Mouse (Mus musculus) neural tube, embryonic 13.5 days (tissue): ENCODE measurements around the gene Thap11. TPM values are rescaled to one million over a fixed set of nuclear protein-coding genes. Genes with fewer than 3 reads are reported as not detected.
"Not testable (repeated sequence)": the region's sequence is repeated elsewhere in the genome, so short reads cannot be mapped to it uniquely, and the experiment has no call there.

Experiments used
- ATAC-seq: fragments of 200-750 bp; cut with Nextera tagmentation; 2 replicates; pipeline ENCODE4 v1.8.0; 2017; ENCODE audit warnings: low read depth, mild to moderate bottlenecking, moderate TSS enrichment, moderate library complexity
- H3K27ac ChIP-seq: fragments of 300-500 bp; sonication (generic); replicated peaks from 2 replicates; pipeline ENCODE4 v1.5.1; 2015; ENCODE audit warnings: moderate library complexity, mild to moderate bottlenecking, inconsistent platforms
- H3K27me3 ChIP-seq: fragments of 300-500 bp; sonication (generic); 2 replicates; pipeline ENCODE4 v1.6.1; 2015; ENCODE audit warnings: mild to moderate bottlenecking, inconsistent platforms
- H3K36me3 ChIP-seq: fragments of 300-500 bp; sonication (generic); 2 replicates; pipeline ENCODE4 v1.6.1; 2015; ENCODE audit warnings: mild to moderate bottlenecking, inconsistent platforms
- H3K4me1 ChIP-seq: fragments of 300-500 bp; sonication (generic); replicated peaks from 2 replicates; pipeline ENCODE4 v1.6.1; 2015; ENCODE audit warnings: inconsistent platforms
- H3K4me2 ChIP-seq: fragments of 300-500 bp; sonication (generic); 2 replicates; pipeline ENCODE4 v1.6.1; 2015; ENCODE audit warnings: inconsistent platforms, mild to moderate bottlenecking, moderate library complexity
- H3K4me3 ChIP-seq: fragments of 300-500 bp; sonication (generic); 2 replicates; pipeline ENCODE4 v1.5.1; 2015; ENCODE audit warnings: mild to moderate bottlenecking, inconsistent platforms
- H3K9ac ChIP-seq: fragments of 300-500 bp; sonication (generic); 2 replicates; pipeline ENCODE4 v1.6.1; 2015; ENCODE audit warnings: moderate library complexity, mild to moderate bottlenecking, inconsistent platforms
- H3K9me3 ChIP-seq: fragments of 300-500 bp; sonication (generic); 2 replicates; pipeline ENCODE4 v1.6.1; 2016; ENCODE audit warnings: inconsistent platforms
- WGBS: fragments of 180-500 bp; shearing (Covaris S2); methylation state at CpG from one replicate; pipeline ENCODE4 v1.1.7; 2015; 5-methylcytosine and 5-hydroxymethylcytosine counted together
- polyA plus RNA-seq: library from polyadenylated mRNA; unstranded; fragments of >200 nt; fragmentation: Nextera tagmentation; extraction: Ambion mirVana; gene quantifications from 2 replicates; pipeline ENCODE4 v1.2.1, GENCODE M21; 2015

Gene Thap11
- polyA plus RNA-seq, 1 experiment from 2014 or later, result 61.4 TPM

- Histone ChIP-seq H3K4me2 (peak overlapping the region; percentile 99), H3K27ac (peak overlapping the region; percentile 70), H3K4me1 (peaks cover 34% of the 10 kb centered on the region), H3K36me3 (peaks cover 28% of the 10 kb centered on the region), H3K4me3 (peak overlapping the region; percentile 95), H3K9ac (peak overlapping the region; percentile 91), H3K9me3 (no peaks in the 10 kb centered on the region), H3K27me3 (no peaks in the 10 kb centered on the region)
- ATAC-seq, result no peak
- WGBS, result 8% methylated on average over 4 of the region's 4 CpGs
These were observed 28.6 kb upstream of the Thap11 start for GRCm38 (mm10) chr8:105826379-105826778.

- Histone ChIP-seq H3K4me3 (peak within 1 kb of the TSS; percentile 95), H3K4me2 (peak within 1 kb of the TSS; percentile 99), H3K27me3 (no peaks in the 10 kb centered on the region), H3K9ac (peak within 1 kb of the TSS; percentile 91), H3K9me3 (no peaks in the 10 kb centered on the region), H3K4me1 (peaks cover 34% of the 10 kb centered on the region), H3K36me3 (peaks cover 21% of the 10 kb centered on the region), H3K27ac (peak within 1 kb of the TSS; percentile 70)
- ATAC-seq, result peak; percentile 99
- WGBS, result under 1% methylated on average over 52 of the region's 52 CpGs
These were observed 27.8 kb upstream of the Thap11 start, which contains the start of the genes Ranbp10 and Tsnaxip1 for GRCm38 (mm10) chr8:105826861-105827848. Ranbp10 (minus strand) TSS chr8:105827350. Tsnaxip1 (plus strand) TSS chr8:105827731.

GRCm38 (mm10) chr8:105833740-105834139 lies 21.2 kb upstream of the Thap11 start:
- not testable (repeated sequence) for H3K4me3 ChIP-seq, H3K4me2 ChIP-seq, H3K9me3 ChIP-seq, H3K27ac ChIP-seq, H3K27me3 ChIP-seq, H3K36me3 ChIP-seq, H3K4me1 ChIP-seq, ATAC-seq, H3K9ac ChIP-seq
- 87% methylated on average over 2 of the region's 2 CpGs for WGBS

GRCm38 (mm10) chr8:105835318-105835717 lies 19.6 kb upstream of the Thap11 start:
- Histone ChIP-seq H3K4me3 (no peak overlapping the region), H3K9ac (no peak overlapping the region), H3K27me3 (0 out of 2 replicates have a peak, but pooled peaks cover 3% of the 10 kb centered on the region), H3K4me1 (no peaks in the 10 kb centered on the region), H3K36me3 (no peaks in the 10 kb centered on the region), H3K4me2 (no peak overlapping the region), H3K9me3 (no peaks in the 10 kb centered on the region), H3K27ac (no peak overlapping the region)
- 28% methylated on average over 11 of the region's 11 CpGs for WGBS
- no peak for ATAC-seq

GRCm38 (mm10) chr8:105836991-105837390 lies 17.9 kb upstream of the Thap11 start:
- Histone ChIP-seq H3K27ac (no peak overlapping the region), H3K27me3 (0 out of 2 replicates have a peak, but pooled peaks cover 3% of the 10 kb centered on the region), H3K9ac (no peak overlapping the region), H3K36me3 (peaks cover 11% of the 10 kb centered on the region; the same call in 1 of the 2 replicates), H3K4me2 (no peak overlapping the region), H3K9me3 (no peaks in the 10 kb centered on the region), H3K4me3 (no peak overlapping the region), H3K4me1 (no peaks in the 10 kb centered on the region)
- WGBS, result 88% methylated on average over 6 of the region's 6 CpGs
- ATAC-seq, result no peak

GRCm38 (mm10) chr8:105839209-105839608 lies 15.7 kb upstream of the Thap11 start:
- no peak for ATAC-seq
- 92% methylated on average over 5 of the region's 5 CpGs for WGBS

GRCm38 (mm10) chr8:105846678-105847077 lies 8.3 kb upstream of the Thap11 start:
- H3K27ac ChIP-seq, result no peak overlapping the region
- no peak overlapping the region for H3K4me2 ChIP-seq
- H3K4me3 ChIP-seq, result no peak overlapping the region
- no peaks in the 10 kb centered on the region for H3K27me3 ChIP-seq
- H3K4me1 ChIP-seq, result peaks cover 8% of the 10 kb centered on the region
- H3K9ac ChIP-seq, result no peak overlapping the region
- WGBS, result 91% methylated on average over 11 of the region's 11 CpGs
- H3K36me3 ChIP-seq, result peaks cover 74% of the 10 kb centered on the region
- no peak for ATAC-seq
- no peaks in the 10 kb centered on the region for H3K9me3 ChIP-seq

More at GRCm38 (mm10) chr8:105839209-105839608, 15.7 kb upstream of the Thap11 start:
- Histone ChIP-seq H3K36me3 (peaks cover 28% of the 10 kb centered on the region), H3K27ac (no peak overlapping the region), H3K4me3 (no peak overlapping the region), H3K27me3 (no peaks in the 10 kb centered on the region), H3K9me3 (no peaks in the 10 kb centered on the region), H3K4me1 (no peaks in the 10 kb centered on the region), H3K4me2 (no peak overlapping the region), H3K9ac (no peak overlapping the region)

GRCm38 (mm10) chr8:105850014-105850413 lies 4.9 kb upstream of the Thap11 start:
- WGBS, result 75% methylated on average over 4 of the region's 4 CpGs
- Histone ChIP-seq H3K4me3 (no peak overlapping the region), H3K36me3 (peaks cover 46% of the 10 kb centered on the region), H3K9me3 (no peaks in the 10 kb centered on the region), H3K27me3 (no peaks in the 10 kb centered on the region), H3K27ac (no peak overlapping the region), H3K4me2 (peak overlapping the region; percentile 41; the same call in 1 of the 2 replicates), H3K4me1 (peaks cover 12% of the 10 kb centered on the region), H3K9ac (peak overlapping the region; percentile 0; the same call in 1 of the 2 replicates)
- ATAC-seq, result no peak

GRCm38 (mm10) chr8:105850611-105851010 lies 4.3 kb upstream of the Thap11 start:
- Histone ChIP-seq H3K36me3 (peaks cover 41% of the 10 kb centered on the region), H3K27me3 (no peaks in the 10 kb centered on the region), H3K9me3 (no peaks in the 10 kb centered on the region), H3K4me1 (peaks cover 15% of the 10 kb centered on the region), H3K27ac (no peak overlapping the region), H3K4me2 (peak overlapping the region; percentile 41), H3K9ac (peak overlapping the region; percentile 0), H3K4me3 (peak overlapping the region; percentile 12; the same call in 1 of the 2 replicates)
- 83% methylated on average over 7 of the region's 7 CpGs for WGBS
- ATAC-seq, result no peak

GRCm38 (mm10) chr8:105851651-105852143 lies 3.2 kb upstream of the Thap11 start:
- Histone ChIP-seq H3K4me3 (peak overlapping the region; percentile 62), H3K36me3 (peaks cover 30% of the 10 kb centered on the region), H3K27ac (peak overlapping the region; percentile 84), H3K9ac (peak overlapping the region; percentile 79), H3K27me3 (no peaks in the 10 kb centered on the region), H3K9me3 (no peaks in the 10 kb centered on the region), H3K4me1 (peaks cover 25% of the 10 kb centered on the region), H3K4me2 (peak overlapping the region; percentile 72)
- ATAC-seq, result peak; percentile 75
- under 1% methylated on average over 34 of the region's 34 CpGs for WGBS

- Histone ChIP-seq H3K27me3 (no peaks in the 10 kb centered on the region), H3K4me3 (peak overlapping the region; percentile 62), H3K27ac (no peak overlapping the region), H3K9me3 (no peaks in the 10 kb centered on the region), H3K36me3 (peaks cover 24% of the 10 kb centered on the region), H3K4me2 (peak overlapping the region; percentile 72; the same call in 1 of the 2 replicates), H3K9ac (no peak overlapping the region), H3K4me1 (peaks cover 31% of the 10 kb centered on the region)
- ATAC-seq, result no peak
- 81% methylated on average over 12 of the region's 12 CpGs for WGBS
These were observed 2.7 kb upstream of the Thap11 start for GRCm38 (mm10) chr8:105852146-105852729.

GRCm38 (mm10) chr8:105853178-105853577 lies 1.8 kb upstream of the Thap11 start, which contains the start of gene Cenpt:
Cenpt (minus strand) TSS chr8:105853278.
- 98% methylated on average over 3 of the region's 3 CpGs for WGBS
- Histone ChIP-seq H3K4me2 (peak within 1 kb of the TSS; percentile 72; the same call in 1 of the 2 replicates), H3K9ac (no peak within 1 kb of the TSS), H3K4me1 (peaks cover 40% of the 10 kb centered on the region), H3K36me3 (peaks cover 15% of the 10 kb centered on the region), H3K27ac (no peak within 1 kb of the TSS), H3K9me3 (no peaks in the 10 kb centered on the region), H3K27me3 (no peaks in the 10 kb centered on the region), H3K4me3 (peak within 1 kb of the TSS; percentile 62)
- ATAC-seq, result no peak
